Mouse (Mus musculus): Measurements from ENCODE around the gene Kif19a.

Kif19a gene

DNA sequence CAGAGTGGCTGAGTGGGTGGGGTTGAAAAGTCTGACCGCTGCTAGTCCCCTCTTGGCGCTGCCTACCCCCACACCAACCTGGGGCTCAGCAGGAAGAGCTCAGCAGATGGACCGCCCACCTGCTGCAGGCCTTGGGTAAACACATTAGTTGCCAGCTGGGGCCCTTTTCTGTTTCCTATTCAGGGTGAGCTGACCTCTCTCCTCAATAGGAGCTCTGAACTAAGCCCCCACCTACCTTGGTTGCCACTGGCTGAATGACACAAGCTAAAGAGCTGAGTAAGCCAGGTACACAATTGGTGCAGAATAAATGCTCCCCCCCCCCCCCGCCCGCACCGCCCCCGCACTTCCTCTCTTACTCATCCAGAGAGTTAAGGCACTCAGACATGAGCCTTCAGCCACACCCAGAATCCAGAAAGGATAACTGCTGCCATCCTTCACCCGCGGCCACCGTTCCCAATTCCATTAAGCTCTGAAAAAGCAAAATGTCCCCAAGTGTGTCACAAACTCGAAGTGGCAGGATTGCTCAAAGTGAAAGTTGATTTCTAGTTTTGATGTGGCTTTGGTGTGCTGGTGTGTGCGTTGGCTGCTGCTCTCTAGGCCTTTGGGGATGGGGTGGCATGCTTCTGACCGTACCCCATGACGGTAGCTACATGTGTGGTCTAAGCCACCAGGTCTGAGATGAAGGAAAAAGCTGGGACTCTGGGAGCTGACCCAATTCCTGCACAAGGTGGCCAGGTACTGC is 42.7 kb downstream of the Kif19a start:
- no peak for DNase-seq (ENCODE audit: low spot score)

- no peak for DNase-seq (ENCODE audit: low spot score)
These were observed 44.2 kb downstream of the Kif19a start for GRCm38 (mm10) chr11:114809371-114809770.

GRCm38 (mm10) chr11:114810344-114810743 is 45.2 kb downstream of the Kif19a start:
- DNase-seq (ENCODE audit: low spot score): no peak

GRCm38 (mm10) chr11:114812731-114813240 is 47.6 kb downstream of the Kif19a start:
- DNase-seq (ENCODE audit: low spot score): peak; percentile 89

DNA sequence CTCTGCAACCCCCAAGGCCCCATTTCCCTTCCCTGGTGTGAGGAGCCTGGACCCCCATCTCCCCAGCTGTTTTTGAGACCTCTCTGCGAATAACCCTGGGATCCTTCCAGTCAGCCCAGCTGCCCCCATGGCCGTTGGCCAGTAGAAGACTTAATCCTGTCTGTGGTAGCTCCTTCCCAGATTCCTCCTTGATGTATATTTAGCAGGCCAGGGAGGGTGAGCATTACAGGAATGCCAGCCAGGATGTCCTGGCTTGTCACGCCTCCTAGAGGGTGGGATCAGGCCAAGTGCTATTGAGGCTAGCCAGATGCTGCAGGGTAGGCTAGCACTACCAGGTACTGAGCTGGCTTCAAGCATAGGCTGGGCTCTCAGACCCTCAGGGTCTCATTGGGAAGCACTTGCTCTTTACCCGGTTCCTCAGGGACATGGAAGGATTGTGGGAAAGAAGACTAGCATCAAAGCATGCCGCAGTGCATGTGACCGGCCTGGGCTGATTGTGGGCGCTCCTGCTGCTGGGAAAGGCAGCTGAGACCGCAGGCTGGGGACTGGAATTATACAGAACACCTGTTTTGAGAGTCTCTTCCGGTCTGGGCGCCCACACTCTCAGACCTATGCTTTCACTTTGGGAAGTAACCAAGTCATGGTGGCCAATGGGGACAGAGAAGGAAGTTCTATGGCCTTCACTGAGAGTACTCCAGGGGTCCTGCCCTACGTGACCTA is 49.8 kb downstream of the Kif19a start:
- no peak for DNase-seq (ENCODE audit: low spot score)

DNA sequence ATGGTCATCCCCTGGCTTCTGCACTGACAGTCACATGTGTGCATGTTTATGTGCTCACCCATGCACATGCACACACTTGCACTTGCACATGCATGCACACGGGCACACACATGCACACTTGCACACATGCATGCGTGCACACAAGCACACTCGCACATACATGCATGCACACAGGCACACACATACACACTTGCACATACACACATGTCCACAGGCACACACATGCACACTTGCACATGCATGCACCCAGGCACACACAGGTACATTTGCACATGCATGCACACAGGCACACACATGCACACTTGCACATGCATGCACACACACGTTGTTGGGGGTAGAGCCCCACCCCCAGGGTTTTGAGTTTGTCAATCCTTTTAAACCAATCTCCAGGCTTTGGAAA is 51.7 kb downstream of the Kif19a start:
- DNase-seq (ENCODE audit: low spot score): no peak

DNA sequence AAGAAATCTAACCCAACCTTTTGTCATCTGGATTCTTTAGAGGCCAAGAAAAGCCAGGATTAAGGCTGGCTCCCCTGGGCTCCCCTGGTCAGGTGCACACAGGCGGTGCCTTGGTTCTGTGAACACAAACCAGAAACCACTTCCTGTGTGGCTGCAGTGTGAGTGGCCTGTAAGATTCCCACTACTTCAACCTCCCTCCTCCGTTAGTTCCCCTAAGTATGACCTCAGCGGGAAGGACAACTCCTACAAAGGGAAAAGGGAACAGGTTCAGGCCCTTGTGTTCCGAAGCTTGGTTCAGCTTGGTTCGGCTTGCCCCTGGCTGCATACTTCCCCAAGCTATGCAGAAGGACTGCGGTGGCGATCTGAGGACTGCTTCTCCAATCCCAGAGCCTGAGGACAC is 53.0 kb downstream of the Kif19a start:
- peak; percentile 39 for DNase-seq (ENCODE audit: low spot score)

DNA sequence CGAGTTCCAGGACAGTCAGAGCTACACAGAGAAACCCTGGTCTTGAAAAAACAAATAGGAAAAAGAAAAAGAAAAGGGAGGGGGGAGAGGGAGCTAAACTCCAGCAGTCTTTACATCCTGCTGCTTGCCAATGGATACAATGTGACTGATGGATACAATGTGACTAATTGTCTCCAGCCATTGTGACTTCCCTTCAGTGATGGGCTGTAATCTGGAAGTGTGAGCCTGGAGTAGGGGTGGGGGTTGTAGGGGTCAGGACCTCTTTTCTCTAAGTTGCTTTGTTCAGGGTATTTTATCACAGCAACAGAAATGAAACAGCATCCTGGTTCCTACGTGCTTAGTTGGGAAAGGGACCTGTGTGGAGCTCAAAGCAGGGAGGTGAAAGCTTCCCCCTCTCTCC is 53.9 kb downstream of the Kif19a start:
- no peak for DNase-seq (ENCODE audit: low spot score)

DNA sequence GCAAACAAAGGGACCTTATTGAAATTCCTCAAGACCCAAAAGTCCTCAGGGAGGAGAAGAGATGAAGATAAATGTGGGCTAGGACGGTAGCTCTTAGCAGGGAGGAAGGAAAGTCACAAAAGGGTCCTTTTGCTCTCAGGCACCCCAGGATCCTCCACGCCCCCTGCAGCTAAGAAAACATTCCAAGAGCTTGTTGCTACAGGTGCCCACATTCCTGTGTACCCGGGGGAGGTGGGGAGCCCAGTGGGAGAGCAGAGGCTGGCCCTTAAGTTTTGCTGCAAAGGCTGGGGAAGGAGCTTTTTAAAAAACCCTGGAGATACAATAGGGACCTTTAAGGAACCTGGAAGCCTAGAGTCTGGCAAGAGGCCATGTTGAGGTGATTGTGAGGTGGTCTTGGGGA is 55.3 kb downstream of the Kif19a start:
- DNase-seq (ENCODE audit: low spot score): no peak

- no peak for DNase-seq (ENCODE audit: low spot score)
These were observed 56.1 kb downstream of the Kif19a start for GRCm38 (mm10) chr11:114821325-114821724.

GRCm38 (mm10) chr11:114822727-114823126 is 57.5 kb downstream of the Kif19a start:
- peak; percentile 70 for DNase-seq (ENCODE audit: low spot score)

DNA sequence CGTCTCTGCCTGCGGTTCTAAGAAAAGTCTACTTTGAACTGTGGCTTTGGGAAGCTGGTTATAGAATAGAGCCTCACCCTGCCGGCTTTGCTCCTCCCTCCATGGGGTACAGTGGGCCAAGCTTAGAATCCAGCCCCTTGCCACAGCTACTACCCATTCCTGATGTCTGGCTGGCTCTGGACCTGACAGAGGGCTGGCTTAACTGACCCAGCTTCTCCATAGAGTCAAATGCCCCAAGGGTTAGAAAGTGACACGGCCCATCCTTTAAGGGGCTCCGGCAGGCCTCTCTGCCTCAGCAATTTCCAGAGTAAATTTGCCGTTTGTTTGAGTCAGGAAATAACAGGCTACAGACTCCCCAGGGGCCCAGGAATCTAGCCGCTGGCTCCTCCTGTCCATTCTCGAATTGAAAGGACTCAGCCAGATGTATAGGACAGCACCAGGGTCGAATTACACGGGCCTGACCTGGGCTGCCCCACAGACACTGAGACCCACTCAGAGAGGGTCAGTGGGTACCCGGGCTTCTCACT is 58.1 kb downstream of the Kif19a start:
- DNase-seq (ENCODE audit: low spot score): no peak

GRCm38 (mm10) chr11:114826686-114827085 is 61.5 kb downstream of the Kif19a start:
- DNase-seq (ENCODE audit: low spot score): no peak

- peak; percentile 80 for DNase-seq (ENCODE audit: low spot score)
These were observed 64.6 kb downstream of the Kif19a start for GRCm38 (mm10) chr11:114829499-114830432.

- DNase-seq (ENCODE audit: low spot score): no peak
These were observed 65.2 kb downstream of the Kif19a start for GRCm38 (mm10) chr11:114830433-114830773.

- DNase-seq (ENCODE audit: low spot score): no peak
These were observed 68.0 kb downstream of the Kif19a start for GRCm38 (mm10) chr11:114833166-114833565.

All from lung, postnatal 25 days (tissue).